Mouse (Mus musculus) telencephalon, adult 2 months (tissue): ENCODE results near the gene Olfr1362.

Experiments
- DNase-seq: peaks from one replicate; pipeline ENCODE4 v3.0.0-alpha.2; 2011; ENCODE audit warnings: low read depth, low spot score

Olfr1362 gene

DNA sequence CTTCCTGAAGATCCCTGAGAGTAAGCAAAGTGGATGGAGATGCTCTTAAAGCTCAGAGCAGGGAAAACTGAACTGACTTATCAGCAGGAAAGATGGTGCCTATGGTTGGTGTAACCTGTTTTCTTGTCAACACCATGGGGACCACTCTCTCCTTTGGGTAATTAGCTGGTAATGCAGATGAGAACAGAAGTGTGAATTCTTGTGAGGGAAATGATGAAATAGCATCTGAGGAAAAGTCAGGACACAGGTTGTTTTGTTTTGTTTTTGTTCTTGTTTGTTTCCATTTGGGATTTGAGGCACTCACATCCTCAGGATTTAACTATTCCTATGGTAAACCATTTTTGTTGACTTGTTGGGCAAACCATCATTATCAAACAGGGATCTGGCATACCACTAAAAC, at the start of gene Olfr1362:
TSS of gene Olfr1362 (minus strand) at position 101 of the 400 bp plus-strand sequence.
- DNase-seq: no peak

DNA sequence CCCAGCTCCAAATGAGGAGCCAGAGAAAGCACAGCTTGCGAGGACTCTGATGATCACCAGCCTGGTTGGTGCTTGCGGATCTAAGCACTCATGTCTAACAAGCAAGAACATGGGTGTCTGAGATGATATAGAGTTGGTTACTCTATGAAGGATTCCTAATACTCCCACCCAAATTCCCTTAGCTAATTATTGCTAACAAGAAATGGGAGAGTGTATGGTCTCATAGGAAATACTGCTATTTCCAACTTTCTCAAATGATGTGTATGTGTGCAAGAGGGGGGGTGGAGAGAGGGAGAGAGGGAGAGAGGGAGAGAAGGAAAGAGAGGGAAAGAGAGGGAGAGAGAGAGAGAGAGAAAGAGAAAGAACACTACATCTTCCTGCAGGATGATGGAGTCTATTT, 49.5 kb upstream of the Olfr1362 start, which contains the start of gene Olfr1361:
TSS of gene Olfr1361 (minus strand) at position 101 of the 400 bp plus-strand sequence.
- no peak for DNase-seq

DNA sequence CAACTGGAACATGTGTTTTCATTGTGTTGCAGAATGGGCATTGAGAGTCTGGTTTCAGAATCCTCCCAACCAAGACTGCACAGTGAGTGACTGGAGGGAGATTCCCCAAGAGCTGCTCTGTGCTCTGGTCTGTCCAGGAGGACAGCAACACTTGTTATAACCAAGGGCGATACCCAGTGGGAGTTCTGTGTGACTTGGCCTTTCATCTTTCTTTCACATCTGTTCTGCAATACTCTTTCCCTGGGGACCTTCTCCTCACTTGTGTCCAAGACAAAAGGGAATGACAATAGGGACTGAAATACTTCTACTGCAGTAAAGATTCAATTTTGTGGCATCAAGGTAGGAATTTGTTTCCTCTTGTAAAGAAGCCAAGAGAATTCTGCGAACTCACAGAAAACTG, 28.6 kb upstream of the Olfr1362 start, which contains the start of gene Olfr11:
TSS of gene Olfr11 (minus strand) at position 101 of the 400 bp plus-strand sequence.
- no peak for DNase-seq

- no peak for DNase-seq
Measured at GRCm38 (mm10) chr13:21591618-21592017, 22.2 kb downstream of the Olfr1362 start.

GRCm38 (mm10) chr13:21581659-21582058, 32.2 kb downstream of the Olfr1362 start, which contains the start of gene Olfr1364:
TSS of gene Olfr1364 (minus strand) at chr13:21581759.
- no peak for DNase-seq
